In genomic region chr7:70799976-70800375, GRCm38 (mm10) we compare ENCODE assay signal across 20 mouse cellular contexts.
"Had no signal": no experiment of that assay in that cellular context is flagged by ENCODE, and none has a peak within 500 bp of the region (broad histone marks: within the 10 kb centered on the region; RNA-seq: fewer than 3 reads in every experiment).

No protein-coding gene starts in this region.

- DNase-seq: left cerebral cortex, postnatal 4 days; lung, adult 18-20 months; retina, postnatal 1 day; right cerebral cortex, postnatal 25 days; spleen, adult 18-20 months; thymus, postnatal 25 days had no signal

- H3K27me3 ChIP-seq: limb, embryonic 12.5 days; limb, embryonic 15.5 days; lung, embryonic 15.5 days; megakaryocyte, embryonic 14.5 days; midbrain, embryonic 13.5 days; neural tube, embryonic 13.5 days; stomach, embryonic 15.5 days had no signal

- H3K27ac ChIP-seq: hindbrain, postnatal 0 days; limb, embryonic 12.5 days; limb, embryonic 15.5 days; liver, embryonic 14.5 days; lung, embryonic 15.5 days; midbrain, embryonic 10.5 days; midbrain, embryonic 13.5 days; neural tube, embryonic 13.5 days; stomach, embryonic 15.5 days had no signal

- ATAC-seq: hindbrain, postnatal 0 days; inflammation-experienced regulatory T-cells, adult 6 months; intestine, embryonic 16.5 days; midbrain, embryonic 13.5 days; midbrain, embryonic 16.5 days had no signal

- H3K4me2 ChIP-seq: limb, embryonic 12.5 days; limb, embryonic 15.5 days; lung, embryonic 15.5 days; midbrain, embryonic 13.5 days; neural tube, embryonic 13.5 days; stomach, embryonic 15.5 days had no signal

- H3K4me1 ChIP-seq: limb, embryonic 15.5 days; megakaryocyte, embryonic 14.5 days; midbrain, embryonic 13.5 days; stomach, embryonic 15.5 days had no signal

- H3K9ac ChIP-seq: limb, embryonic 12.5 days; limb, embryonic 15.5 days; liver, embryonic 14.5 days; lung, embryonic 15.5 days; midbrain, embryonic 13.5 days; neural tube, embryonic 13.5 days; stomach, embryonic 15.5 days had no signal

- H3K36me3 ChIP-seq: limb, embryonic 12.5 days; limb, embryonic 15.5 days; lung, embryonic 15.5 days; midbrain, embryonic 10.5 days; midbrain, embryonic 13.5 days; neural tube, embryonic 13.5 days; stomach, embryonic 15.5 days had no signal

- H3K9me3 ChIP-seq: limb, embryonic 12.5 days; limb, embryonic 15.5 days; lung, embryonic 15.5 days; megakaryocyte, embryonic 14.5 days; midbrain, embryonic 10.5 days; midbrain, embryonic 13.5 days; neural tube, embryonic 13.5 days; stomach, embryonic 15.5 days had no signal

- H3K4me3 ChIP-seq: limb, embryonic 12.5 days; limb, embryonic 15.5 days; lung, embryonic 15.5 days; megakaryocyte, embryonic 14.5 days; midbrain, embryonic 10.5 days; midbrain, embryonic 13.5 days; myocyte; neural tube, embryonic 13.5 days; stomach, embryonic 15.5 days had no signal
